Mouse (Mus musculus) heart, postnatal 4 days (tissue): ENCODE results near the gene Rab11fip3. TPM values are rescaled to one million over a fixed set of nuclear protein-coding genes. Genes with fewer than 3 reads are reported as not detected.
"Not testable (repeated sequence)": the region's sequence is repeated elsewhere in the genome, so short reads cannot be mapped to it uniquely, and the experiment has no call there.

Experiments used
- DNase-seq: peaks from one replicate; pipeline ENCODE4 v3.0.0; 2021
- total RNA-seq, 2 experiments: library from RNA; stranded (reverse); gene quantifications; 2 replicates each; pipeline ENCODE4 v1.2.3; 2021

Rab11fip3 gene
- total RNA-seq, 2 experiments from 2014 or later: 21.0 to 22.9 TPM

DNA sequence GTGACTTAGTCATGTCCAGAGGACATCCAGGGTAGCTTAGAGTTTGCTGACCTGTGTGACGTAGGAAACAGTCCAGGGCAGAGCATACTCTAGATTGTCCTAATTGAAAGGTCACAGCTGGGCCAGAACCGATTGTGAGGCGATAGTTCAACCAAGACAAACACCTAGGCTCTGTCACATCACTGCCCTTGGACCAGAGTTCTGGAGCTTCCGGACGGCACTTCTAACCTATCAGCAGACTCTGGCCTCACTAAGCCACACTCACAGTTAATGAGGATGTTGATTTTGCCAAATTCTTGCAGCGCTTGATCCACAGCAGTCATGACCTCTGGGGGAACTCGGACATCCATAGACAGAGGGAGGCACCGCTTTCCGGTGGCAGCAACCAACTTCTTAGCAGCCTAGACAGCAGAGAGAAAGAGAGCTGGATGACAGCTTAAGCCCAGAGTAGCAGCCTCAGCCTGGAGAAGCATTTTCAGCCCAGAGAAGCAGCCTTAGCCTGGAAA lies 17.8 kb upstream of the Rab11fip3 start:
- DNase-seq: no peak

DNA sequence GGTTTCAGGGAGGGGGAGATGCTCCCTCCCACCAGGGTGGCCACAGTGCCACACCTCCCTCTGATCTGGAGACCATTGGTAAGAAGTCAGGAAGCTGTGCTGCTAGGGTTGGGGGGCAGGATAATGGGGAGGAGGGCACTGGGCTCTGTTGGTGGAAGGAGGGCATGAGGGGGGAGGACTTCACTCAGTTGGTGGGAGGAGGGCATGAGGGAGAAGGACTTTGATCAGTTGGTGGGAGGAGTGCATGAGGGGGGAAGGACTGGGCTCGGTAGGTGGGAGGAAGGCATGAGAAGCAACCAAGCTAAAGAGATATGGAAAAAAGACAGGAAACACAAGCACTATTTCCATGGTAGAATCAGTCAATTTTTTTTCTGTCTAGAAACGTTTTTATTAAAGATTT lies 11.5 kb upstream of the Rab11fip3 start:
- no peak for DNase-seq

DNA sequence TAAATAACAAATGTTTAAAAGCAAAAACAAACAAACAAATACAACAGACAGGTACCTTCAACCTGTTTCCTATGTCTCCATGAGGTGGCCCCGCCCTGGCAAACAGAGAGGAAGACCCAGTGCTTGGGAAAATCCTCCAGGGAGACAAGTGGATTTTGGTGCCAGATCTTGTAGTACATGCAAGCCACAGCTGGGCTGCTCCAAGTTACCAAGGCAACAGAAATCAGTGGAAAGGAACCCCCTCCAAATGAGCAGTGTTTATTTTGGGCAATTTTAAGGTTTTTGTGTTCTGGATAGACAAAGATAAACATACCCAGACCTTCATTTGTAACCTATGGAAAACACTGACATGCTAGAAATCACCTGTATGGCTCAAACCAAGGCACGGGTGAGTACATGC lies 9.5 kb upstream of the Rab11fip3 start:
- no peak for DNase-seq

DNA sequence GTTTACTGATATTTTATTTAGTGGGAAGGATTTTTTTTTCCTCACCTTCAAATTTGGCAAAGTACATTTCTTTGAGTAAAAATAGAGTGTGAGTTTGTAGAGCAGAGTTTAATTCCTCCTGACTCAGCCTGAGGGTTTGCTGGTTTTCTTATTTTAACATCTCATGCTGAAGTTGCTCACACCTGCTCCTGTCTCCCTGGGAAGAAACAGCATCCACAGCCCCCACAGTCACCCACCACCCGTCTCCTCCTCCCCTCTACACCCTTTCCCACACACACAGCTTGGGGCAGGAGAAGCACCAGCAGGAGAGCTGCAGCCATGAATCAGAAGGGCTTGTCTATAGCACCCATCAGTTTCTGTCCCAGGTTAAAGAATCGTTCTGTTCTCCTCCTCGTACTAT lies 5.9 kb upstream of the Rab11fip3 start:
- DNase-seq: no peak

DNA sequence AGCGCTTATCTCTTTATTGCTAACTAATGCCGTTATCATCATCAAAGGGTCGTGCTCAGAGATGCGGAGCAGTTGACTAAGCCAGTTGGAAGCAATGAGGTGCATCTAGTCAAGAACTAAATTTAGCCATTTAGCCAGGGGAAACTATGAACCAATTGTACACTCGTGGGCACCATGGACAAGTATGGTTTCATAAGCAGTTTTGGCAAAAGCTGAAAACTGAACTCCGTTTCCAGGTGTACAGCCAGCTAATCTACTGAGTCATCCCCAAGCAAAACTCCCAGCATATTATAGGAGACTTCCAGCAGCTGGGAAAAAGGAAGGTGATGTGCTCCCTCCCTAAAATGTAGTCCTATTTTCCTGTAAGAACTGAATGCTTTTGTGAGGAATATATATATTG lies 781 bp upstream of the Rab11fip3 start:
- no peak for DNase-seq

DNA sequence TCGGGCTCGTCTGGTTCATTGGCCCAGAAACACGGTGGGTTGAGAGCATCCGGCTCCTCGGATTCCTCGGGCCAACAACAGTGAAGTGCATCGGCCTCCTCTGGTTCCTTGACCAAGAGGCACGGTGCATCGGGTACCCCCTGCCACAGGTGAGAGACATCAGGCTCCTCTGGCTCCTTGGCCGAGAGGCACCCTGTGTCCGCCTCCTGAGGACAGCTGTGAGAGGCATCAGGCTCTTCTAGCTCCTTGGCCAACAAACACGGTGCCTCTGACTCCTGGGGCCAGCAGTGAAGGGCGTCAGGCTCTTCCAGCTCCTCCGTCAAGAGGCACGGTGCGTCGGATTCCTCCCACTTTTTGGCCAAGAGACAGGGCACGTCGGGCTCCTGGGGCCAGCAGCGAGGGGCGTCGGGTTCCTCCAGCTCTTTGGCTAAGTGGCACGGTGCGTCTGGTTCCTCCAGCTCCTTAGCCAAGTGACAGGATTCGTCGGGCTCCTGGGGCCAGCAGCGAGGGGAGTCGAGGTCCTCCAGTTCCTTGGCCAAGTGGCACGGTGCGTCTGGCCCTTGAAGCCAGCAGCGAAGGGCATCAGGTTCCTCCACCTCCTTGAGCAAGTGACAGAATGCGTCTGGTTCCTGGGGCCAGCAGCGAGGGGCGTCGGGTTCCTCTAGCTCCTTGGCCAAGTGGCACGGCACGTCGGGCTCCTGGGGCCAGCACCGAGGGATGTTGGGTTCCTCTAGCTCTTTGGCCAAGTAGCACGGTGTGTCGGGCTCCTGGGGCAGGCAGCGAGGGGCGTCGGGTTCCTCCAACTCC lies 1.1 kb downstream of the Rab11fip3 start:
- peak; percentile 26 for DNase-seq

DNA sequence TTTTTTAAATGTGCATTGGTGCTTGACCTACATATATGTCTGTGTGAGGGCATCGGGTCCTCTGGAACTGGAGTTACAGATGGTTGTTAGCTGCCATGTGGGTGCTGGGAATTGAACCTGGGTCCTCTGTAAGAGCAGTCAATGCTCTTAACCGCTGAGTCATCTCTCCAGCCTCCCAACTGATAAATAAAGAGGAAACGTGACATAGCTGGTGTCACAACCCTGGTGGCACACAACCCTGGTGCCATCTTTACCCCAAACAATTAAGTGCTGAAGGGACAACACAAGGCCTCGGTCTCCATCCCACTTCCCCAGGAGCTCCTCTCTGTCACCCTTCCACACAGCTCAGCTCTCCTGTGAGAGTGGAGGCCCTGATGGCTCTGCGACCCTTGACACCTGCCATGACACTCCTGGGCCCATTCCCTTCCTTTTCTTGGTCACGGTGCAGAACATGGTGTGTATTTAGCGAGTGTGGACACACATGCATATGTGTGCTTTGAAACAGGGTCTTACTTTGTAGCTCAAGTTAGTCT lies 2.8 kb downstream of the Rab11fip3 start:
- no peak for DNase-seq

DNA sequence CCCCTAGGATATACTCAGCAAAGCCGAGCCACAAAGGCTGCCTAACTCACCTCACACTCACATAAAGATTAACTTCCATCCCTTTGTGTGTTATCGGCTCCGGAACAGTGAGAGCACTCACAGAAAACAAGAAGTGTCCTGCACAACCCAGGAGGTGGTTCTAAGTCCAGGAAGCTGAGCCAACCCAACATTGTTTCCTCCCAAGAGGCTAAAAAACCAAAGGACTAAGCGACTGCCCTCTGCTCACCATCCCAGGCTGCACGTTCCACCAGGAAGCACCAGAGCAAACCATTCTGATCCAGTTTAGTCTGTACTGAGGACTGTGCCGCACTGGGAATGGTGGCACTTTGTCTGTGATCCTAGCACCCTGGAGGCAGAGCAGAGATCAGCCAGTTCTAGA lies 4.4 kb downstream of the Rab11fip3 start:
- no peak for DNase-seq

DNA sequence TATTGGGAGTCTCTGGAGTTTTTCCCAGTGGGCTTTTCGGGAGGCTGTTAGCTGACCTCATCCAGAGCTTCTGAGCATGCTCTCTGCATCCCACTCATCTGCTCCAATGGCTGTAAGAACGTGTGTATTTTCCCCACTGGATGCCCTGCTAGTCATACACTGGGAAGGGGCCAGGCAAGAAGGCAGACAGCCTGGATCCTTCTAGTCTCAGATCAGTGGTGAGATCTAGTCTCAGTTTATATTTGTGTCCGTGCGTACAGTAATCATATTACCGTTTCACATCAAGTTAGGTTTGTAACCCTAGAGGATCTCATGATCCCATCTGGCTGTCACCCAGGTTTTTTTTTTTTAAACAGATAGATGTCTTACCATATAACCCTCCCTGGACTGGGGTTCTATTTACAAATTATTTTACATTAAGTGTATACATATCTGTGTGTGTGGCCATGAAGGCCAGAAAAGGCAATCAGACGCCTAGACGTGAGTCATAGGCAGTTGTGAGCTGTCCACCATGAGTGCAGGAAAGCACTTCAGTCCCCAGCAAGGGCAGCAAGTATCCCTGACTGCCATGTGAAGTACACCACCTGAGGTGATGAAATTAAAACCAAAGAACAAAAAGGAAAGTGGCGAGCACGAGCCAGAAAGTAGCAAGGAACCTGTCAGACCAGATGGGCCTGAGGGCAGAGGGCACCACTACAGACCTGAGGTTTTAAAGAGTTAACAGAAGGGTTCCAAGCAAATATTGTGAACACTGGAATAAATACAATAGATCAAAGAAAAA lies 11.4 kb downstream of the Rab11fip3 start:
- DNase-seq: no peak

DNA sequence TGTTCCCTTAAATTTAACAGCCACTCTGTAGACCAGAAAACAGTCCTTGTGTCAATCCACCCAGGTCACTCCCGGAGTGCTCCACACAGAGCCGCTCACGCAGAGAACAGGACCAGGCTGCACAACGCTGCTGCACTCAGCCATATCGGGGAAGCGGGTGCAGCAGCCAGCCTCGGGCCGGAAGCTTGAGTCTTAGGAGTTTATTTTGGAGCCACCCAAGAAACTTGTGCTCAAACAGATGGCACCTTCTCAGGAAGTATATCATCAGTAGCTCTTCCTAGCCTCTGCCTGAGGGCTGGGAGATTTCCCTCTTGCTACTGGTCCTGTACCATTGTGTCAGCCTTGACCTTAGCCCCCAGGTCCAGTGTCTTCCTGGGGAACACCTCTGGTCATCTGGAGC lies 12.1 kb downstream of the Rab11fip3 start:
- DNase-seq: no peak

DNA sequence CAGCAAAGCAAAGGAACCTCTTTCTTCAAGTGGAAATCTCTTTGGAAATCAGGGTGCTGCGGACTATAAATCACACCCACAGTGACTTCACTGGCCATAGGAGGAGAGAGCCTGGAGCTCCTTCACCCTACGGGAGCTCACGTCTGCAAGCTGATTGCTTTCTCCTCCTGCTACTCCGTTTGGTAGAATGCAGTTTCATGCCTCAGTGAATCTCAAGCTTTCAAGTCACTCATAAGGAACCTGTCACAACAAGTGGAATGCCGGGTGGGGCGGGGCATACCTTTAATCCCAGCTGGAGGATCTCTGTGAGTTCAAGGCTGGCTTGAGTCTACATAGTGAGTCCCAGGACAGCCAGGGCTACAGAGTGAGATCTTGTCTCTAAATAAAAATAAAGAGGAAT lies 14.2 kb downstream of the Rab11fip3 start:
- no peak for DNase-seq

DNA sequence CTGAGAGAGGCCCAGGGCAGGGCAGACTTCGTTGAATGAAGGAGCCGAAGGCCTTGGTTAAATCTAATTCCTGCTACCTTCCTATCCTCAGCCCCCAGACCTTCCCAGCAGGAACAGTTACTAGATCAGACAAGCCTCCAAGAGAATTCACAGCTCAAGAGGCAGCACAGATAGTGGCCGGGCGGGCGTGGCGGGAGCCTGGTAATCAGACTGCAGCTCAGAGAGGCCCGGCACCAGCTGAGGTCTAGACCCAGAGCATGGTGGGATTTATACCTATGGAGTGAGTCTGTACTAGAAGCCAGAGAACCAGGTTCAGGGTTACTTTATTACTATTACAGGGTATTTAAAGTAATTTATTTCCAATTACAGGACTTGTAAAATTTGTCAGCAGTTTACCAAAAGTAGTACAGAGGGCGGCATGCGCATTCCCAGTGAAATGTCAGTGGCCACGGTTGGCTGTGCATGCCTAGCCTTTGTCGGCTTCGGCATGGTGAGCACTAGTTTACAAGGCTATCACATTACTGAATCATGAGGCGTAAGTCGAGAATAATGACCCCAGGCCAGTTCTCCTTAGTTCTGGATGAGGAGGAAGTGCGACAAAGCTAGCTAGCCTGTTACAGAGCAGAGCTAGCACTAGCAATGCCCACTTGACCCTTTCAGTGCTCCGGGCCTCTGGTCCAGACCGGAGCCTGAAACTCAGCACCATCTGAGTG lies 15.1 kb downstream of the Rab11fip3 start:
- no peak for DNase-seq

DNA sequence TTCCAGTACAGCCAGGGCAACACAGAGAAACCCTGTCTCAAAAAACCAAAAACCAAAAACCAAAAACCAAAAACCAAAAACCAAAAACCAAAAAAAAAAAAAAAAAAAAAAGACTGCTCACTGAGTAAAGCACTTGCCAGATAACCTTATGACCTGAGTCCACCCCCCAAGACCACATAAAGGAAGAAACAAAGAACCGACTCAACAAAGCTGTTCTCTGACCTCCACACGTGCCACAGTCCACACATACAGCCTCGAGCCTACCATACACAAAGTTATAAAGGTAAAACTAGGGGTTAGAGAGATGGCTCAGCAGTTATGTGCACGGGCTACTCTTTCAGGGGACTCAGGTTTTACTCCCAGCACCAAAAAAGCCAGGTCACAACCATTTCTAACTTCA lies 16.6 kb downstream of the Rab11fip3 start:
- no peak for DNase-seq

DNA sequence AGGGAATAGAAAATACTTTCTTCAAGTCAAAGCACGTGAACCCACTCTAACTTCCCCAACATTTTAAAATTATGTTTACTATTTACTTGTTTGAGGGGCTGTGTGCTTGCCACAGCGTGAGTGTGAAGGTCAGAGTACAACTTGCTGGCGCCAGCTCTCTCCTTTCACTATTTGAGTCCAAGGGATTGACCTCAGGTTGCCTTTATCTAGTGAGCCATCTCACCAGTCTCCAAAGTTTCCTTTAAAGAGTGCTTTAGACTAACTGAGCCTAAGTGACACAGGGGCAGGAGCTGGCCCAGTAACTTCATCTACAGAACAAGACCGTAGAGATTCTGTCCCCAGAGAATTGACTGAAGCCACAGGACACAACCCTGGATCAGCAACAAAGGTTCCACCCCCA lies 17.3 kb downstream of the Rab11fip3 start:
- DNase-seq: no peak

DNA sequence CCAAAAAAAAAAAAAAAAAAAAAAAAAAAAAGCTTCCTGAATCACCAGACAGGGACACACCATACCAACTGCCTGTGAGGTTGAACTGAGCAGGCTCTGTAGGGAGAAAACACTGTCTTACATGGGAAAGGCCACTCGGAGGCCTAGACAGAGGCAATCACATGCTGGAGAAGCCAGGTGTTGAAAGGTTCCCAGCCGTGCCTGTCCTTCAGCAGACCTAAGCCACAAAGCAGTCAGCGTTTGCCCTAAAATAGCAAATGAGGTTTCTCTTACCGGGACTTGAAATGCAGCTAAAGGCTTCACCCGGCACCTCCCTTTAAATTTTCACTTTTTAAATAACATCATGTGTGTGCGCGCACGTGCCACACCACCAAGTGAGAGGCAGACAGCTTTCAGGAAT lies 21.2 kb downstream of the Rab11fip3 start:
- DNase-seq: no peak

DNA sequence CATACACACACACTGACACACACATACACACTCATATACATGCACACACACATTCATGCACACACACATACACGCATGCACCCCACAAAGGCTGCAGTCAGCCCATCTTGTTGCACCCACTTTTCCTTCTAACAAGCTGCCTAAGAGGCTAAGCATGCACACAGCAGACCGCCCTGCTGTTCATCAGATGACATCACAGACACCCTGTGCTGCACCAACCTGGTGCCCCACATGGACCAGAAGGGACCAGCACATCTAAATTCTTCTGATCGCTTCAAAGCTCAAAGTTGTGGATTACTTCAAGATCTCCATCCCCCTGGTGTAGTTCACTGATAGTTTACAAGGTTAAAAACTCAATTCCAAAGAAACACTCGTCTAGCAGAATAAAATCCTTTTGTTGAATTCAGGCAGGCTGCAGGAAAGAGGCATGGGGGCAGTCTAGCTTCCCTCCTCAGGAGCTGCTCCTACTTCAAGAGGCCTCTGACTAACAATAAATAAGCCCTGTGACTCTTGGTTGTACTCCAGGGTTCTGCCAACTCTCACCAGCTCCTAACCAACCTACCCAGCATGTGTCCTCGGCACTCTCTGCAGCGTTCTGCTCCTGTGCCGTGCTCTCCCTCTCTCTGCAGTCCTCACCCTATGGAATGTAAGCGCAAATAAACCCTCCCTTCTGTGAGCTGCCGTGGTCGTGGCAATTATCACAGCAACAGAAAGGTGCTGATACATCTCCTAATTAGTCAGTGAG lies 22.9 kb downstream of the Rab11fip3 start:
- DNase-seq: no peak

DNA sequence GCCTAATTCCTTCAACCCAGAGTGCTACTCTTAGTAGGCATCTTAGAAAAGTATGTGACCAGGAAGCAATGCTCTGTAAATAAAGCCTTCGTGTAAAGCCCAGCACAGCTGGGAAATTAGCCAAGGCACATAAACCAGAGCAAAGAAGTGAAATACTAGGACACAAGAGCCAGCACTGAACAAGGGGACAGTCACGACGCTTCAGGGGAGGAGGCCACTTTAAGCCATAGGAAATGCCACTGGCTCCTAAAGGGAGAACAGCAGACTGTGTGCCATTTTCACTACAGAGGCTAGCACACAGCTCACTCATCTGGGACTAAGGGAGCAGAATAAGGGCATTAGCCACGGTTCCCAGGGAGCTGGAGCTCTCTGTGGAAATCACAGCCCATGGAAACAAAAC lies 24.1 kb downstream of the Rab11fip3 start:
- no peak for DNase-seq

DNA sequence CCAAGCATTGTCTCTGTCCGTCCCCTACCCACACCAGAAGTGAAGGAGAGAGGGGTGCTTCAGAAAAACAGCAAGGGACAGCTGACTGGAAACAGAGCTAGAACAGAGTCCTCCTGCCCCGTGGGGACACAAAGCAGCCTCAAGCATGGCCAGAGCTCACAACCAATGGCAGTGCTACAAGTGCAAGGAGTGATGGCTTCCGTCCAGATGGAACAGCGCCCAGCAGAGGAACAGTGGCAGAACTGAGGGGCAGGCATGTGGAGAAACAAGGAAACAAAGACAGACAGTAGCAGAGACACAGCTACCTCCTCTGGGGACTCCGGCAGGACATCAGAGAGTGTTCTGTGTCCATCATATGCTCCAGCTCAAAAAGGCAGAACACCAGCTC lies 26.1 kb downstream of the Rab11fip3 start:
- DNase-seq: peak; percentile 90

DNA sequence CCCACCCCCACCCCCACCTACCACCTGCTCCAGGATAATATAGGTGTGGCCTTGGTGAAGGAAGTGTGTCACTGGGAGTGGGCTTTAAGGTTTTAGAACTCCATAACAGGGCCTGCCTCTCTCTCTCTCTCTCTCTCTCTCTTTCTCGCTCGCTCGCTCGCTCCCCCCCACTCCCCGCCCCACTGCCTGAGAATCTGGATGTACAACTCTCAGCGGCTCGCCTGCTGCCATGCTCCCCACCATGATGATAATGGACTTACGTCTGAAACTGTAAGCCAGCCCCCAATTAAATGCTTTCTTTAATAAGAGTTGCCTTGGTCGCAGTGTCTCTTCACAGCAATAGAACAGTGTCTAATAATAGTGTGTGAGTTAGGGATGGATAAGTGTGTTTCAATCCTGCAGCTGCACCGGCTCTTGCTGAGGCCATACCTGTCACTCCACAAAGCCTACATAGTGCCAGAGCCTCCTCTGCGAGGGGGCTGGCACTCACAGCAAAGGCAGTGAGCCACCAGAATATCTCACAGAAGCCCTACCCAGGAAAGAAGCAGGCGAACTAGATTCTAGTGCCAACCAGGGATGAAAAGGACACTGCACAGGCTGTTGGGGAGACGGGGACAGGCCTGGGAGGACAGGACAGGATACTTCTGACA lies 26.6 kb downstream of the Rab11fip3 start:
- DNase-seq: peak; percentile 15

DNA sequence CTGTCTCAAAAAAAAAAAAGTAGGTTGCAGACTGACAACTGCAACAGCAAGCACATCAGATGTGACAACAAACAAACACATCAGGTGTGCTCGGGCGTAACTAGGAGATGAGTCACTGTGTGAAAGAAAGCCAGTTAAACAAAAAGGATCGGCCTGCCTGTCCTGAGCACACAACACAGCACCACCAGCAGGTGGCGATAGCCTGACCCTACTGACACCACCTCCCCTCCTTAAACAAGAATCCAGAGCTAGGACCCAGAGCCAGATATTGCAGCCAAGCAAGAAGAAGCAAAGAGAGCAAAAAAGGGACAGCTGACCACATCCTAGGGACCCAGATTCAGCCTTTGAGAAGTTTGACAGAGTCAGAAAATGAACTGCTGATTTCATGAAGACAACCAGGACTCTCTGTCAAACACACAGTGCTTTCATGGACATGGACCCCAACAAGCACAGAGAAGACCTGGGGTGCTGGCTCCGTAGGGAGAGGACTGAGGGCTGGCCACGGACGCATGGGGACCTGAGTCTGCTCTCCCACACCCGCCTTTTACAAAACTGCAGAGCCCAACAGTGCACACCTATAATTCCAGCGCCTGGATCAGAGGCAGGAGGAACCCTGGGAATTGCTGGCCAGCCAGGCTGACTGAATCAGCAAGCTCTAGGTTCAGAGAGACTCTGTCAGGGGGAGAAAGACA lies 28.1 kb downstream of the Rab11fip3 start:
- DNase-seq: peak; percentile 72

DNA sequence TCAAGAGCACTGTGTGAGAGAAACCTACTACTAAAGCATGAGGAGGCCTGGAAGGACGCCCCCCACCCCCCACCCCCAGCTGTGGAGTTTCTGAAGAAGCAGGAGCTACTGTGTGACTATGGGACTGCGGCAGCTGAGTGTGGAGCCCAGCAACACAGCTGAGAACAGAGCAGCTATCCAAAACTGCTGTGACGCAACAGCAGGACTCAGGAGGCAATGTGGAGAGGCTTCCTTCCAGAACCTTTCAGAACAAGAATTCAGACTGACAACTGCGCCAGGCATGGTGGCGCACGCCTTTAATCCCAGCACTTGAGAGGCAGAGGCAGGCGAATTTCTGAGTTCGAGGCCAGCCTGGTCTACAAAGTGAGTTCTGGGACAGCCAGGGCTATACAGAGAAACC lies 28.6 kb downstream of the Rab11fip3 start:
- not testable (repeated sequence) for DNase-seq
